Mouse (Mus musculus) retina, adult 2 months (tissue): Measurements from ENCODE around the gene Crtc1.

Source experiments
- DNase-seq: peaks from one replicate; pipeline ENCODE4 v3.0.0-alpha.2; 2012; ENCODE audit warnings: low read depth, low spot score

Crtc1 gene

GRCm38 (mm10) chr8:70421349-70422104 lies 17.9 kb downstream of the Crtc1 start:
- DNase-seq: no peak

GRCm38 (mm10) chr8:70419879-70420643 lies 19.3 kb downstream of the Crtc1 start:
- DNase-seq: no peak

GRCm38 (mm10) chr8:70418954-70419353 lies 20.4 kb downstream of the Crtc1 start:
- no peak for DNase-seq

- DNase-seq: no peak
Measured at GRCm38 (mm10) chr8:70417914-70418313, 21.5 kb downstream of the Crtc1 start.

- DNase-seq: no peak
Measured at GRCm38 (mm10) chr8:70416941-70417340, 22.4 kb downstream of the Crtc1 start.

GRCm38 (mm10) chr8:70415540-70416451 lies 23.6 kb downstream of the Crtc1 start:
- DNase-seq: no peak

GRCm38 (mm10) chr8:70414310-70414946 lies 25.0 kb downstream of the Crtc1 start:
- no peak for DNase-seq

GRCm38 (mm10) chr8:70410281-70410680 lies 29.1 kb downstream of the Crtc1 start:
- no peak for DNase-seq

GRCm38 (mm10) chr8:70409455-70409871 lies 29.9 kb downstream of the Crtc1 start:
- DNase-seq: no peak

GRCm38 (mm10) chr8:70409019-70409418 lies 30.4 kb downstream of the Crtc1 start:
- no peak for DNase-seq

GRCm38 (mm10) chr8:70408301-70408700 lies 31.1 kb downstream of the Crtc1 start:
- no peak for DNase-seq

- no peak for DNase-seq
Measured at GRCm38 (mm10) chr8:70406427-70407069, 32.8 kb downstream of the Crtc1 start.

- no peak for DNase-seq
Measured at GRCm38 (mm10) chr8:70405189-70405588, 34.2 kb downstream of the Crtc1 start.

GRCm38 (mm10) chr8:70404212-70404611 lies 35.2 kb downstream of the Crtc1 start:
- no peak for DNase-seq

GRCm38 (mm10) chr8:70397611-70398563 lies 41.5 kb downstream of the Crtc1 start:
- no peak for DNase-seq

GRCm38 (mm10) chr8:70396184-70396583 lies 43.2 kb downstream of the Crtc1 start:
- DNase-seq: no peak

- DNase-seq: no peak
Measured at GRCm38 (mm10) chr8:70395649-70396048, 43.7 kb downstream of the Crtc1 start.

- DNase-seq: no peak
Measured at GRCm38 (mm10) chr8:70394269-70394998, 44.9 kb downstream of the Crtc1 start.

GRCm38 (mm10) chr8:70393087-70393486 lies 46.3 kb downstream of the Crtc1 start:
- DNase-seq: no peak
